Mouse (Mus musculus): ENCODE results near the gene Pdlim1. TPM values are rescaled to one million over a fixed set of nuclear protein-coding genes. Genes with fewer than 3 reads are reported as not detected.
"Not testable (repeated sequence)": the region's sequence is repeated elsewhere in the genome, so short reads cannot be mapped to it uniquely, and the experiment has no call there.

Pdlim1 gene
- polyA plus RNA-seq, 1 experiment, result not detected

GRCm38 (mm10) chr19:40238175-40238850 lies 33.3 kb downstream of the Pdlim1 start:
- TF ChIP-seq CTCF (IDR thresholded peaks at IDR 0.05; ENCODE audit: insufficient read depth, low read depth, low read length) (no peak), POLR2A (IDR thresholded peaks at IDR 0.05; ENCODE audit: insufficient read depth, low read depth, low read length) (no peak)
- 92% methylated on average over 6 of the region's 6 CpGs for WGBS
- Histone ChIP-seq H3K4me3 (ENCODE audit: insufficient read depth, low read depth, low read length) (no peak overlapping the region), H3K27ac (ENCODE audit: insufficient read depth, low read depth, low read length) (no peak overlapping the region), H3K4me1 (ENCODE audit: control insufficient read depth, insufficient read depth, low read length) (peaks cover 8% of the 10 kb centered on the region)

- WGBS, result 92% methylated on average over 2 of the region's 2 CpGs
- no peak overlapping the region for H3K27ac ChIP-seq (ENCODE audit: insufficient read depth, low read depth, low read length)
- H3K4me3 ChIP-seq (ENCODE audit: insufficient read depth, low read depth, low read length), result no peak overlapping the region
- H3K4me1 ChIP-seq (ENCODE audit: control insufficient read depth, insufficient read depth, low read length), result no peaks in the 10 kb centered on the region
- TF ChIP-seq POLR2A (IDR thresholded peaks at IDR 0.05; ENCODE audit: insufficient read depth, low read depth, low read length) (no peak), CTCF (IDR thresholded peaks at IDR 0.05; ENCODE audit: insufficient read depth, low read depth, low read length) (no peak)
Measured at GRCm38 (mm10) chr19:40232560-40232959, 39.1 kb downstream of the Pdlim1 start.

- TF ChIP-seq POLR2A (IDR thresholded peaks at IDR 0.05; ENCODE audit: insufficient read depth, low read depth, low read length) (no peak), CTCF (IDR thresholded peaks at IDR 0.05; ENCODE audit: insufficient read depth, low read depth, low read length) (no peak)
- H3K27ac ChIP-seq (ENCODE audit: insufficient read depth, low read depth, low read length), result no peak overlapping the region
- 77% methylated on average over 7 of the region's 7 CpGs for WGBS
- H3K4me1 ChIP-seq (ENCODE audit: control insufficient read depth, insufficient read depth, low read length), result no peaks in the 10 kb centered on the region
- H3K4me3 ChIP-seq (ENCODE audit: insufficient read depth, low read depth, low read length), result no peak overlapping the region
Measured at GRCm38 (mm10) chr19:40231825-40232541, 39.7 kb downstream of the Pdlim1 start.

- WGBS, result 88% methylated on average over 13 of the region's 13 CpGs
- no peak overlapping the region for H3K4me3 ChIP-seq (ENCODE audit: insufficient read depth, low read depth, low read length)
- no peak overlapping the region for H3K27ac ChIP-seq (ENCODE audit: insufficient read depth, low read depth, low read length)
- no peak for TF ChIP-seq CTCF (IDR thresholded peaks at IDR 0.05; ENCODE audit: insufficient read depth, low read depth, low read length)
- no peak for TF ChIP-seq POLR2A (IDR thresholded peaks at IDR 0.05; ENCODE audit: insufficient read depth, low read depth, low read length)
- no peaks in the 10 kb centered on the region for H3K4me1 ChIP-seq (ENCODE audit: control insufficient read depth, insufficient read depth, low read length)
Measured at GRCm38 (mm10) chr19:40231074-40231738, 40.4 kb downstream of the Pdlim1 start.

- TF ChIP-seq POLR2A (IDR thresholded peaks at IDR 0.05; ENCODE audit: insufficient read depth, low read depth, low read length), result no peak
- TF ChIP-seq CTCF (IDR thresholded peaks at IDR 0.05; ENCODE audit: insufficient read depth, low read depth, low read length), result no peak
Measured at GRCm38 (mm10) chr19:40226516-40227151, 45.0 kb downstream of the Pdlim1 start.

GRCm38 (mm10) chr19:40225761-40226110 lies 45.9 kb downstream of the Pdlim1 start:
- Histone ChIP-seq H3K27ac (ENCODE audit: insufficient read depth, low read depth, low read length) (no peak overlapping the region), H3K4me1 (ENCODE audit: control insufficient read depth, insufficient read depth, low read length) (no peaks in the 10 kb centered on the region), H3K4me3 (ENCODE audit: insufficient read depth, low read depth, low read length) (no peak overlapping the region)
- WGBS, result 69% methylated on average over 5 of the region's 5 CpGs
- TF ChIP-seq POLR2A (IDR thresholded peaks at IDR 0.05; ENCODE audit: insufficient read depth, low read depth, low read length) (no peak), CTCF (IDR thresholded peaks at IDR 0.05; ENCODE audit: insufficient read depth, low read depth, low read length) (no peak)

More at GRCm38 (mm10) chr19:40226516-40227151, 45.0 kb downstream of the Pdlim1 start:
- Histone ChIP-seq H3K27ac (ENCODE audit: insufficient read depth, low read depth, low read length) (no peak overlapping the region), H3K4me3 (ENCODE audit: insufficient read depth, low read depth, low read length) (no peak overlapping the region), H3K4me1 (ENCODE audit: control insufficient read depth, insufficient read depth, low read length) (no peaks in the 10 kb centered on the region)
- 90% methylated on average over 12 of the region's 12 CpGs for whole genome bisulfite sequencing

GRCm38 (mm10) chr19:40225102-40225760 lies 46.4 kb downstream of the Pdlim1 start:
- TF ChIP-seq POLR2A (IDR thresholded peaks at IDR 0.05; ENCODE audit: insufficient read depth, low read depth, low read length) (no peak), CTCF (IDR thresholded peaks at IDR 0.05; ENCODE audit: insufficient read depth, low read depth, low read length) (peak; percentile 21; the same call in 1 of the 2 replicates)
- H3K4me3 ChIP-seq (ENCODE audit: insufficient read depth, low read depth, low read length), result no peak overlapping the region
- WGBS, result 49% methylated on average over 5 of the region's 5 CpGs
- no peaks in the 10 kb centered on the region for H3K4me1 ChIP-seq (ENCODE audit: control insufficient read depth, insufficient read depth, low read length)
- no peak overlapping the region for H3K27ac ChIP-seq (ENCODE audit: insufficient read depth, low read depth, low read length)

GRCm38 (mm10) chr19:40222307-40222706 lies 49.3 kb downstream of the Pdlim1 start:
- H3K27ac ChIP-seq (ENCODE audit: insufficient read depth, low read depth, low read length); H3K4me1 ChIP-seq (ENCODE audit: control insufficient read depth, insufficient read depth, low read length); H3K4me3 ChIP-seq (ENCODE audit: insufficient read depth, low read depth, low read length): not testable (repeated sequence)
- WGBS, result 89% methylated on average over 9 of the region's 9 CpGs

Data from olfactory bulb, adult 2 months (tissue).